Mouse (Mus musculus) kidney, embryonic 15.5 days (tissue): Measurements from ENCODE around the gene Uba3. TPM values are rescaled to one million over a fixed set of nuclear protein-coding genes. Genes with fewer than 3 reads are reported as not detected.

Experiments
- ATAC-seq: fragments of 200-750 bp; cut with Nextera tagmentation; replicated peaks from 2 replicates; pipeline ENCODE4 v1.8.0; 2017; ENCODE audit warnings: moderate TSS enrichment; ENCODE audit not compliant: low FRiP score
- H3K27ac ChIP-seq: fragments of 300-500 bp; sonication (generic); 2 replicates; pipeline ENCODE4 v1.5.1; 2015; ENCODE audit warnings: mild to moderate bottlenecking, inconsistent platforms
- H3K27me3 ChIP-seq: fragments of 300-500 bp; sonication (generic); 2 replicates; pipeline ENCODE4 v1.6.1; 2015; ENCODE audit warnings: inconsistent platforms
- H3K36me3 ChIP-seq: fragments of 300-500 bp; sonication (generic); 2 replicates; pipeline ENCODE4 v1.6.1; 2015; ENCODE audit warnings: inconsistent platforms
- H3K4me1 ChIP-seq: fragments of 300-500 bp; sonication (generic); 2 replicates; pipeline ENCODE4 v1.6.1; 2015; ENCODE audit warnings: inconsistent platforms
- H3K4me2 ChIP-seq: fragments of 300-500 bp; sonication (generic); 2 replicates; pipeline ENCODE4 v1.6.1; 2015; ENCODE audit warnings: moderate library complexity, mild to moderate bottlenecking, inconsistent platforms
- H3K4me3 ChIP-seq: fragments of 300-500 bp; sonication (generic); replicated peaks from 2 replicates; pipeline ENCODE4 v1.5.1; 2015; ENCODE audit warnings: mild to moderate bottlenecking, inconsistent platforms
- H3K9ac ChIP-seq: fragments of 300-500 bp; sonication (generic); 2 replicates; pipeline ENCODE4 v1.6.1; 2015; ENCODE audit warnings: mild to moderate bottlenecking, inconsistent platforms
- H3K9me3 ChIP-seq: fragments of 300-500 bp; sonication (generic); replicated peaks from 2 replicates; pipeline ENCODE4 v1.6.1; 2016; ENCODE audit warnings: inconsistent platforms
- WGBS: fragments of 180-500 bp; shearing (Covaris S2); methylation state at CpG from one replicate; pipeline ENCODE4 v1.1.7; 2015; ENCODE audit warnings: mixed read lengths; 5-methylcytosine and 5-hydroxymethylcytosine counted together
- polyA plus RNA-seq: library from polyadenylated mRNA; unstranded; fragments of >200 nt; fragmentation: Nextera tagmentation; extraction: Ambion mirVana; gene quantifications from 2 replicates; pipeline ENCODE4 v1.2.1, GENCODE M21; 2015

Uba3 gene
- polyA plus RNA-seq, 1 experiment from 2014 or later = 74.1 TPM

DNA sequence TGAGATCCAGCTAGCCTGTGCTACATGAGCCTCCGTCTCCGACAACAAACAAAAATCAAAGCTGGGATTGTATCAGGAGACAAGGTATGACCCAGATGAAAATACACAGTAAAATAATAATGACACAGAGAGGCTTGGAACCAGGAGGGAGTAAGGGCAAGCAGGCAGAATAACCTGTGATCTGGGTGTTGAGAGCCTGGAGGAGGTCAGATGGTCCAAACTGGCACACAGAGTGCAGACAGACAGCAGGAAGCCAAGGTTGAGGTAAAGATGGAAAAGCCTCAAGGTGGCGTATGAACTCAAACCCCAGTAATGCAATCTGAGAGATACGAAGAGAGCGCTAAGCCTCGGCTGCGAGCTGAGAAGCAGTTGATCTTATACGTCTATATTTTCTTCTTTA lies 19.1 kb upstream of the Uba3 start:
- H3K4me3 ChIP-seq = no peak overlapping the region
- ATAC-seq = no peak
- H3K27ac ChIP-seq = no peak overlapping the region
- no peak overlapping the region for H3K9ac ChIP-seq
- peaks cover 4% of the 10 kb centered on the region for H3K36me3 ChIP-seq
- H3K9me3 ChIP-seq = no peaks in the 10 kb centered on the region
- 95% methylated on average over 8 of the region's 8 CpGs for WGBS
- H3K27me3 ChIP-seq = no peaks in the 10 kb centered on the region
- H3K4me2 ChIP-seq = no peak overlapping the region
- H3K4me1 ChIP-seq = peaks cover 19% of the 10 kb centered on the region

DNA sequence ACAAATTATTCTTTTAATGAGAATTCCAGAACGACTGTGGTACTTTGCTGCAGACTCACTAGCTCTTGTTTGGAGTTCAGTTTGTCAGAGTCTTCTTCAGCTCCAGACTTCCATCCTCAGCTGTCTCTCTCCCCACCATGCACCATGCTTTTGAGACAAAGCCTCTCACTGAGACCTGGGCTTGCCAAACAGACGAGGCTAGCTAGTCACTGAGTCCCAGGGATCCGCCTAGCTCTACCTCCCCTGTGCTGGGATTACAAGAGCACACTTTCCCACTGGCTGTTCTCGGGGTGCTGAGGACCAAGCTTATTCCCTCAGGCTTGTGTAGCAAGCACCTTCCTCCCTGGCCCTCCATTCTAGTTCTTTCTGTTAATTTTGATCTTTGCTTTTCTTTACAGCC lies 18.1 kb upstream of the Uba3 start:
- Histone ChIP-seq H3K4me1 (peaks cover 19% of the 10 kb centered on the region), H3K4me3 (no peak overlapping the region), H3K27me3 (no peaks in the 10 kb centered on the region), H3K4me2 (no peak overlapping the region), H3K9ac (no peak overlapping the region), H3K36me3 (no peaks in the 10 kb centered on the region), H3K9me3 (no peaks in the 10 kb centered on the region), H3K27ac (no peak overlapping the region)
- no peak for ATAC-seq
- 84% methylated on average over 4 of the region's 4 CpGs for WGBS

- Histone ChIP-seq H3K4me1 (peaks cover 19% of the 10 kb centered on the region), H3K9ac (no peak overlapping the region), H3K27ac (0 out of 2 replicates have a peak overlapping the region, but pooled peaks have one; percentile 10), H3K9me3 (no peaks in the 10 kb centered on the region), H3K36me3 (no peaks in the 10 kb centered on the region), H3K27me3 (no peaks in the 10 kb centered on the region), H3K4me2 (no peak overlapping the region), H3K4me3 (no peak overlapping the region)
- no peak for ATAC-seq
- 66% methylated on average over 5 of the region's 5 CpGs for WGBS
These were observed 17.6 kb upstream of the Uba3 start for GRCm38 (mm10) chr6:97222931-97223467.

DNA sequence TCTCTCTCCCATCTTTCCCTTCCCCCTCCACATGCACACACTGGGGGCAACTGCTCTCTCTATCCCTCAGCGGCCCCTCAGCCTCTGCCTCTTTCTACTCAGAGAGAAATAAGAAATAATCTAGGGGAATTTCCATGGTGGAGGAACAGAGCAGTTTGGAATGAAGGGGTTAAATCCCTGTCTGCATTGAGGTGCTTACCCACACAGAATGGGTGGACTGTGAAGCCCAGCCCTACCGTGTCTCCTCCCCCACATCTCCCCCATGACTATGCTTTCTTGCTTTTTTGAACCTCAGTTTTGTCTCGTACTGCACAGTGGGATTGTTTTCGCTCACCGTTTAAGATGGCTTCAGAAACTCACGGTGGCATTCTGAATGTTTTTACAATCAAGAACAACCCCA lies 16.9 kb upstream of the Uba3 start:
- Histone ChIP-seq H3K9me3 (no peaks in the 10 kb centered on the region), H3K27me3 (no peaks in the 10 kb centered on the region), H3K4me3 (no peak overlapping the region), H3K4me2 (no peak overlapping the region), H3K9ac (no peak overlapping the region), H3K36me3 (no peaks in the 10 kb centered on the region), H3K4me1 (peaks cover 19% of the 10 kb centered on the region), H3K27ac (no peak overlapping the region)
- ATAC-seq = peak; percentile 49; the same call in 1 of the 2 replicates
- WGBS = 47% methylated on average over 6 of the region's 6 CpGs

GRCm38 (mm10) chr6:97221205-97222025 lies 16.0 kb upstream of the Uba3 start:
- Histone ChIP-seq H3K27ac (no peak overlapping the region), H3K36me3 (no peaks in the 10 kb centered on the region), H3K4me2 (no peak overlapping the region), H3K9me3 (no peaks in the 10 kb centered on the region), H3K4me3 (no peak overlapping the region), H3K27me3 (no peaks in the 10 kb centered on the region), H3K9ac (no peak overlapping the region), H3K4me1 (peaks cover 19% of the 10 kb centered on the region)
- 65% methylated on average over 15 of the region's 15 CpGs for WGBS
- ATAC-seq = no peak

GRCm38 (mm10) chr6:97220672-97221071 lies 15.2 kb upstream of the Uba3 start:
- Histone ChIP-seq H3K4me2 (no peak overlapping the region), H3K9ac (no peak overlapping the region), H3K9me3 (no peaks in the 10 kb centered on the region), H3K27me3 (no peaks in the 10 kb centered on the region), H3K4me1 (peaks cover 19% of the 10 kb centered on the region), H3K27ac (no peak overlapping the region), H3K36me3 (no peaks in the 10 kb centered on the region), H3K4me3 (no peak overlapping the region)
- 65% methylated on average over 3 of the region's 5 CpGs for WGBS
- no peak for ATAC-seq

DNA sequence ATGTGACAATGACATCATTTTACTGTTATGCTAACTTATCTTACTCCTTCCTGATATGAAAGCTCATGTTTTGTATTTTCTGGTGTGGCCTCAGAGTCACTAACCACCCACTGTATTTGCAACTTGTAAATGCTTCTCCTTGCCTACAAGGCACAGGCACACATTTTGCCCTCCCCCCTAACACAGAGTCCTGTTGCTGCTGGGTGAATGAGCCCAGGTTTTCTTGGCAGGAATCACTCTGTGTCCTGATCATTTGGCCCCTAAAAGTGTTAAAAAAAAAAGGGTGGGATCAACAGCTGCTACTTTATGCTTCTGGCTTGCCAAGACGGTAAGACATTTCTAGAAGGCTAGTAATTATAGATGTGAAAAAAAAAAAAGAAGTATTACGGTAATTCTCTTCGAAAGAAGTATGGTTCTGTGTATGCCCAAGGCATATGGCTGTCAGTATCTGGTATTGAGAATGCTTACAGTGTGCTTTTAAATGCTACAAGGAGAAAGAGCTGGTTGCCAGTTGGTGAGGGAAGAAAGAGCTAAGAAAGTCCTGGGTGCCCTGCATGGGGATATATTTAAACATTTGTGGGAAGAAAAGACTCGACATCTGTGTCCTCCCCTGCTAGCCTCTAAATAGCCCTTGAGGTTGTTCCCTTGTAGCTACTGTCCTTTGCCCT lies 10.8 kb upstream of the Uba3 start:
- no peak for ATAC-seq
- no peaks in the 10 kb centered on the region for H3K9me3 ChIP-seq
- peaks cover 11% of the 10 kb centered on the region for H3K36me3 ChIP-seq
- no peak overlapping the region for H3K27ac ChIP-seq
- H3K9ac ChIP-seq = no peak overlapping the region
- H3K4me3 ChIP-seq = no peak overlapping the region
- H3K4me2 ChIP-seq = no peak overlapping the region
- 77% methylated on average over 4 of the region's 4 CpGs for WGBS
- no peaks in the 10 kb centered on the region for H3K27me3 ChIP-seq
- peaks cover 21% of the 10 kb centered on the region for H3K4me1 ChIP-seq

DNA sequence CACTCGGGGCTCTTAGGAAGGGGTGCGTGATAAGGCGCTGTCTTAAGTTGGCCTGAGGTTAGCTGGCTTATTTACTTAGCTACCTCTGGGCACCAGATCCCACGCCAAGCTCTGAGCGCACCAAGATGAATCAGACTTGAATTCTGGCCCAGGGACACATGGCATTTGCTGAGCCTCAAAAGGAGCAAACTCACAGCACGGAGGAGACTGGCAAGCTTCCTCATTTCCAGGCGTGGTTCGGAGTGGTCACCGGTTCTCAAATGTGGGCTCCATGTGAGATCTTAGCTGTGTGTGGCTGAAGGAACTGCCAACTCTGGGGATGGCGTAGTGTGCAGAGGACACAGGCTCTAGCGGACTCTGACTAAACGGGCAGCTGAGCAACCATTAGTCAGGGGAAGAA lies 6.5 kb upstream of the Uba3 start:
- no peak overlapping the region for H3K27ac ChIP-seq
- H3K36me3 ChIP-seq = peaks cover 11% of the 10 kb centered on the region
- H3K9me3 ChIP-seq = no peaks in the 10 kb centered on the region
- H3K4me3 ChIP-seq = peak overlapping the region; percentile 76
- no peak for ATAC-seq
- peak overlapping the region; percentile 80 for H3K4me2 ChIP-seq
- 71% methylated on average over 12 of the region's 12 CpGs for WGBS
- H3K9ac ChIP-seq = no peak overlapping the region
- no peaks in the 10 kb centered on the region for H3K27me3 ChIP-seq
- H3K4me1 ChIP-seq = peaks cover 34% of the 10 kb centered on the region

- ATAC-seq = peak; percentile 67
- no peaks in the 10 kb centered on the region for H3K9me3 ChIP-seq
- H3K4me3 ChIP-seq = peak overlapping the region; percentile 76
- WGBS = 1% methylated on average over 22 of the region's 22 CpGs
- H3K4me2 ChIP-seq = peak overlapping the region; percentile 80
- peak overlapping the region; percentile 68 for H3K9ac ChIP-seq
- no peaks in the 10 kb centered on the region for H3K27me3 ChIP-seq
- peaks cover 34% of the 10 kb centered on the region for H3K4me1 ChIP-seq
- H3K36me3 ChIP-seq = peaks cover 11% of the 10 kb centered on the region
- H3K27ac ChIP-seq = peak overlapping the region; percentile 68
These were observed 5.6 kb upstream of the Uba3 start for GRCm38 (mm10) chr6:97210962-97211601.

DNA sequence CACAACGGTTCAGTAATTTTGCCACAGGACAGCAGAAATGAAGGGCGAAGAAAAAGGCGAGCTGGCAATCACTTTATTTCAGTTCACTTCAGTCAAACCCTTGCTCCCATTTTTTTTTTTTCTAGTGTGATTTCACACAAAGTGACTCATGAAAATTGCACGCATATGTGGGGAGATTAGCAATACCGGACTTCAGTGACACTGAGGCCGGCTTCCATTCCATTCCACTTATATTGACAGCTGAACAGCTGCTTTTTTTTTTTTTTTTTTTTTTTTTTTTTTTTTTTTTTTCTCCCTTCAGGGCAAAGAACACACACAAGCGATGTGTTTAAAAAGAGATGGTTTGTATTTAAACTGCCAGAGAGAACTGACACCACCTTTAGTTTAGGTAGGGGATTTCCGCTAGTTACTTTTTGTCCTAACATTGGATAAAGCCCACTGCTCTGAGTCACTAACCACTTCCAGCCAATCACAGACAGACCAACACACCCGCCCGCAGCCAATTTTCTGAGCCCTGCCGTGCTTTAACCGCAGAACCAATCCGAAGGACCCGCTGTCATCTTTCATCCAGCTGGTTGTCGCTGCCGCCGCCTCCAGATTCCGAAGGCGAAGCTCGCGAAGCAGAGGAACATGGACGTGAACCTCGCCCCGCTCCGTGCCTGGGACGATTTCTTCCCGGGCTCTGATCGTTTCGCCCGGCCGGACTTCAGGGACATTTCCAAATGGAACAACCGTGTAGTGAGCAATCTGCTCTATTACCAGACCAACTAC lies 4.9 kb upstream of the Uba3 start, which contains the start of gene Arl6ip5:
TSS of gene Arl6ip5 (plus strand) at position 499 of the 771 bp plus-strand sequence.
- WGBS = 10% methylated on average over 32 of the region's 32 CpGs
- Histone ChIP-seq H3K36me3 (peaks cover 9% of the 10 kb centered on the region), H3K9me3 (no peaks in the 10 kb centered on the region), H3K4me2 (peak within 1 kb of the TSS; percentile 80), H3K27ac (peak within 1 kb of the TSS; percentile 68), H3K9ac (peak within 1 kb of the TSS; percentile 68), H3K4me1 (peaks cover 34% of the 10 kb centered on the region), H3K27me3 (no peaks in the 10 kb centered on the region), H3K4me3 (peak within 1 kb of the TSS; percentile 76)
- peak; percentile 66 for ATAC-seq

DNA sequence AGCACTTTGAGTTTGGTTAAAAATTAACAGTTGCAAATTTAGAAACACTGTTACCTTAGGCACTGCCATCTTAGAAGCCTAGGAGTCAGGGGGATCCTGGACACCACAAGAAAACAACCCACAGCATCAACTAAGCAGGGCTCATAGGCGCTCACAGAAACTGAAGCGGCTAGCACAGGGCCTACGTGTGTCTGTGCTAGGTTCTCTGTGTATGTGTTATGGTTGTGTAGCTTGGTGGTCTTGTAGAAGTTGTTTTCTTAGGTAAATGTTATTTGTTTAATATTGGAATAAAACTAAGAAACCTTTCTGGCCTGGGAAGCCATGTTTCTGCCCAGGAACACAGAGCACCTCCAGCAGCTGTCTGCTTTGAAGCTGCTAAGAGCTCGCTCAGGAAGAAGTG lies 4.3 kb upstream of the Uba3 start:
- WGBS = 82% methylated on average over 4 of the region's 4 CpGs
- Histone ChIP-seq H3K9ac (no peak overlapping the region), H3K4me2 (0 out of 2 replicates have a peak overlapping the region, but pooled peaks have one; percentile 80), H3K4me1 (peaks cover 34% of the 10 kb centered on the region), H3K27ac (peak overlapping the region; percentile 41), H3K36me3 (peaks cover 3% of the 10 kb centered on the region; the same call in 1 of the 2 replicates), H3K27me3 (no peaks in the 10 kb centered on the region), H3K9me3 (no peaks in the 10 kb centered on the region), H3K4me3 (no peak overlapping the region)
- no peak for ATAC-seq
